Mouse (Mus musculus) T-helper 17 cell (primary cell): Measurements from ENCODE around the gene Nptxr.

Experiments used
- in situ Hi-C, 2 experiments: fragments of 300-600 bp; cut with MboI, MseI; formaldehyde crosslinking; loops; 1 replicate in 1 of 2; 2 replicates in 1 of 2; pipeline ENCODE4 v1.15.1; 2025; ENCODE audit warnings: high pct_unique_total_duplicates in 2 of 2

The Nptxr gene

GRCm38 (mm10) chr15:79793076-79793475 lies 11.5 kb downstream of the Nptxr start:
- in situ Hi-C loops: loop anchor here in 1 of 2 experiments (10.0 kb wide), 1 partner anchor 1542 kb away; no protein-coding TSS in a partner anchor

GRCm38 (mm10) chr15:79792455-79792854 lies 12.1 kb downstream of the Nptxr start:
- in situ Hi-C loops: loop anchor here in 1 of 2 experiments (10.0 kb wide), 1 partner anchor 1542 kb away; no protein-coding TSS in a partner anchor

- in situ Hi-C loops: loop anchor here in 1 of 2 experiments (10.0 kb wide), 1 partner anchor 1543 kb away; no protein-coding TSS in a partner anchor
These were observed 13.1 kb downstream of the Nptxr start for GRCm38 (mm10) chr15:79791502-79791901.

GRCm38 (mm10) chr15:79790905-79791304 lies 13.7 kb downstream of the Nptxr start:
- in situ Hi-C loops: loop anchor here in 1 of 2 experiments (10.0 kb wide), 1 partner anchor 1544 kb away; no protein-coding TSS in a partner anchor

GRCm38 (mm10) chr15:79790111-79790510 lies 14.5 kb downstream of the Nptxr start:
- in situ Hi-C loops: loop anchor here in 1 of 2 experiments (10.0 kb wide), 1 partner anchor 1545 kb away; no protein-coding TSS in a partner anchor

- in situ Hi-C loops: no loop called here
These were observed 16.8 kb downstream of the Nptxr start for GRCm38 (mm10) chr15:79787815-79788214.

GRCm38 (mm10) chr15:79785056-79785455 lies 19.5 kb downstream of the Nptxr start:
- in situ Hi-C loops: no loop called here

- in situ Hi-C loops: no loop called here
These were observed 26.8 kb downstream of the Nptxr start, which contains the start of gene Dnal4 for GRCm38 (mm10) chr15:79777749-79778148. TSS of gene Dnal4 (minus strand) at chr15:79777849.

GRCm38 (mm10) chr15:79775662-79776061 lies 28.9 kb downstream of the Nptxr start:
- in situ Hi-C loops: no loop called here

- in situ Hi-C loops: no loop called here
These were observed 30.2 kb downstream of the Nptxr start for GRCm38 (mm10) chr15:79774117-79775027.

- in situ Hi-C loops: no loop called here
These were observed 33.8 kb downstream of the Nptxr start for GRCm38 (mm10) chr15:79770629-79771240.

- in situ Hi-C loops: loop anchor here in 1 of 2 experiments (5.0 kb wide), 1 partner anchor 79 kb away; no protein-coding TSS in a partner anchor
These were observed 36.3 kb downstream of the Nptxr start for GRCm38 (mm10) chr15:79768302-79768701.

GRCm38 (mm10) chr15:79767327-79767961 lies 37.1 kb downstream of the Nptxr start:
- in situ Hi-C loops: loop anchor here in 1 of 2 experiments (5.0 kb wide), 1 partner anchor 80 kb away; no protein-coding TSS in a partner anchor

GRCm38 (mm10) chr15:79766586-79767071 lies 37.9 kb downstream of the Nptxr start:
- in situ Hi-C loops: loop anchor here in 1 of 2 experiments (5.0 kb wide), 1 partner anchor 81 kb away; no protein-coding TSS in a partner anchor

GRCm38 (mm10) chr15:79766168-79766567 lies 38.4 kb downstream of the Nptxr start:
- in situ Hi-C loops: loop anchor here in 1 of 2 experiments (5.0 kb wide), 1 partner anchor 81 kb away; no protein-coding TSS in a partner anchor

- in situ Hi-C loops: loop anchor here in 1 of 2 experiments (5.0 kb wide), 1 partner anchor 82 kb away; no protein-coding TSS in a partner anchor
These were observed 39.2 kb downstream of the Nptxr start for GRCm38 (mm10) chr15:79765361-79765760.

GRCm38 (mm10) chr15:79764539-79765267 lies 39.9 kb downstream of the Nptxr start:
- in situ Hi-C loops: loop anchor here in 1 of 2 experiments (5.0 kb wide), 1 partner anchor 83 kb away; no protein-coding TSS in a partner anchor

- in situ Hi-C loops: no loop called here
These were observed 40.8 kb downstream of the Nptxr start for GRCm38 (mm10) chr15:79763601-79764246.

GRCm38 (mm10) chr15:79763001-79763400 lies 41.6 kb downstream of the Nptxr start:
- in situ Hi-C loops: no loop called here

- in situ Hi-C loops: no loop called here
These were observed 43.6 kb downstream of the Nptxr start for GRCm38 (mm10) chr15:79760956-79761355.
